Mouse (Mus musculus) central nervous system, embryonic 14 days (tissue): ENCODE data around the gene Tpm1. TPM values are rescaled to one million over a fixed set of nuclear protein-coding genes. Genes with fewer than 3 reads are reported as not detected.

ENCODE experiments used
- polyA plus RNA-seq: library from polyadenylated mRNA; depleted of rRNA; stranded (reverse); fragments of >200 nt; gene quantifications from 2 replicates; pipeline ENCODE4 v1.2.3, GENCODE M21; 2012; rRNA removed

Tpm1 gene
- polyA plus RNA-seq = 176 and 281 TPM in 2 replicates

GRCm38 (mm10) chr9:67049086-67049824 is at the start of gene Tpm1:
Gene Tpm1, minus strand, starts transcription at chr9:67049406.

DNA sequence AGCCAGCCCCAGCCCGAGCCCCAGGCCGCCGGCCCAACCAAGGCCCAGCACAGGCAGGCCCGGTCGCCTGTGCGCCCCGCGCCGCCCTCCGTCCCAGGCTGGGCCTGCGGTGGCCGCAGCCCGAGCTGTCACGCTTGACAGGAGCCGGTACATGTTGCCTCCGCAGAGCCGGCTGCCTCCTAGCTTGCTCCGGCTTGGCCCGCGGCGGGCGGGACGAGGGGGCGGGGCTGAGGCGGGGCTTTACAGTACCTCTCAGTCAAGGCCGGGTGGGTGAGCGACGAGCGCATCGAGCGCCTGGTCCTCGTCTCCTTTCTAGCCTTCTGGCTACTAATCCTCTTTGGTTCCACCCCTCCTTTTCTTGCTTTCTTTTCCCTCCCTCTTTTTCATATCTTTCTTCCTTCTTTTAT is 74.0 kb downstream of the Tpm1 start, which contains the start of gene Lactb:
Gene Lactb (minus strand): TSS at position 246 of the 407 bp plus-strand sequence.

Other genes with a start within 250 kb of the Tpm1 start
- 1.4 and 2.2 TPM in 2 replicates for gene Aph1c, start 214.7 kb downstream of the Tpm1 start, polyA plus RNA-seq
- gene Rab8b, start 129.7 kb downstream of the Tpm1 start, polyA plus RNA-seq = 21.0 and 24.5 TPM in 2 replicates
- 173 and 186 TPM in 2 replicates for gene Rps27l, start 103.3 kb downstream of the Tpm1 start, polyA plus RNA-seq
- 13.6 and 14.9 TPM in 2 replicates for gene Lactb, start 73.9 kb downstream of the Tpm1 start, polyA plus RNA-seq